Mouse (Mus musculus): ENCODE measurements around the gene Prkar1a. TPM values are rescaled to one million over a fixed set of nuclear protein-coding genes. Genes with fewer than 3 reads are reported as not detected.
"Not testable (repeated sequence)": the region's sequence is repeated elsewhere in the genome, so short reads cannot be mapped to it uniquely, and the experiment has no call there.

Gene Prkar1a
- total and polyA plus RNA-seq, 2 experiments from 2014 or later, result 294 to 468 TPM

GRCm38 (mm10) chr11:109612871-109613529, 36.2 kb upstream of the Prkar1a start:
- no peaks in the 10 kb centered on the region for H3K36me3 ChIP-seq (ENCODE audit: insufficient read depth)
- no peak overlapping the region for H3K4me3 ChIP-seq (ENCODE audit: low read depth, low read length)
- no peaks in the 10 kb centered on the region for H3K27me3 ChIP-seq (ENCODE audit: insufficient read depth, low read length)
- H3K9me3 ChIP-seq (ENCODE audit: low read length), result no peaks in the 10 kb centered on the region
- DNase-seq (no peak), ATAC-seq (no peak)
- TF ChIP-seq CTCF (IDR thresholded peaks at IDR 0.05; ENCODE audit: low read depth), result no peak
- WGBS, result 51% methylated on average over 7 of the region's 7 CpGs
- peaks cover 12% of the 10 kb centered on the region; the same call in 1 of the 2 replicates for H3K4me1 ChIP-seq (ENCODE audit: insufficient read depth)
- no peak overlapping the region for H3K9ac ChIP-seq
- H3K4me2 ChIP-seq (ENCODE audit: low read depth), result no peak overlapping the region
- H3K27ac ChIP-seq (ENCODE audit: low read depth, low read length), result no peak overlapping the region

- Histone ChIP-seq H3K9ac (no peak overlapping the region), H3K27me3 (ENCODE audit: insufficient read depth, low read length) (no peaks in the 10 kb centered on the region), H3K4me1 (ENCODE audit: insufficient read depth) (peaks cover 8% of the 10 kb centered on the region; the same call in 1 of the 2 replicates), H3K27ac (ENCODE audit: low read depth, low read length) (no peak overlapping the region), H3K36me3 (ENCODE audit: insufficient read depth) (no peaks in the 10 kb centered on the region), H3K4me2 (ENCODE audit: low read depth) (no peak overlapping the region), H3K4me3 (ENCODE audit: low read depth, low read length) (no peak overlapping the region), H3K9me3 (ENCODE audit: low read length) (no peaks in the 10 kb centered on the region)
- DNase-seq (no peak), ATAC-seq (no peak)
- WGBS, result 49% methylated on average over 9 of the region's 9 CpGs
- no peak for TF ChIP-seq CTCF (IDR thresholded peaks at IDR 0.05; ENCODE audit: low read depth)
Measured at GRCm38 (mm10) chr11:109615286-109615685, 33.9 kb upstream of the Prkar1a start.

- Histone ChIP-seq H3K4me1 (ENCODE audit: insufficient read depth) (0 out of 2 replicates have a peak, but pooled peaks cover 4% of the 10 kb centered on the region), H3K4me2 (ENCODE audit: low read depth) (no peak overlapping the region), H3K36me3 (ENCODE audit: insufficient read depth) (no peaks in the 10 kb centered on the region), H3K27me3 (ENCODE audit: insufficient read depth, low read length) (no peaks in the 10 kb centered on the region), H3K9me3 (ENCODE audit: low read length) (no peaks in the 10 kb centered on the region), H3K9ac (no peak overlapping the region), H3K4me3 (ENCODE audit: low read depth, low read length) (no peak overlapping the region), H3K27ac (ENCODE audit: low read depth, low read length) (0 out of 2 replicates have a peak overlapping the region, but pooled peaks have one; percentile 40)
- DNase-seq (no peak), ATAC-seq (no peak)
- WGBS, result 29% methylated on average over 4 of the region's 4 CpGs
- no peak for TF ChIP-seq CTCF (IDR thresholded peaks at IDR 0.05; ENCODE audit: low read depth)
Measured at GRCm38 (mm10) chr11:109616352-109616751, 32.9 kb upstream of the Prkar1a start.

- no peaks in the 10 kb centered on the region for H3K36me3 ChIP-seq (ENCODE audit: insufficient read depth)
- ATAC-seq, result no peak
- 0 out of 2 replicates have a peak overlapping the region, but pooled peaks have one; percentile 40 for H3K27ac ChIP-seq (ENCODE audit: low read depth, low read length)
- TF ChIP-seq CTCF (IDR thresholded peaks at IDR 0.05; ENCODE audit: low read depth), result no peak
- H3K9me3 ChIP-seq (ENCODE audit: low read length), result no peaks in the 10 kb centered on the region
- DNase-seq, result no peak
- H3K4me2 ChIP-seq (ENCODE audit: low read depth), result no peak overlapping the region
- no peaks in the 10 kb centered on the region for H3K27me3 ChIP-seq (ENCODE audit: insufficient read depth, low read length)
- 38% methylated on average over 4 of the region's 4 CpGs for WGBS
- H3K4me3 ChIP-seq (ENCODE audit: low read depth, low read length), result no peak overlapping the region
- H3K4me1 ChIP-seq (ENCODE audit: insufficient read depth), result 0 out of 2 replicates have a peak, but pooled peaks cover 4% of the 10 kb centered on the region
- no peak overlapping the region; the same call in 1 of the 2 replicates for H3K9ac ChIP-seq
Measured at GRCm38 (mm10) chr11:109616766-109617165, 32.4 kb upstream of the Prkar1a start.

GRCm38 (mm10) chr11:109619055-109619454, 30.1 kb upstream of the Prkar1a start:
- not testable (repeated sequence) for H3K27me3 ChIP-seq (ENCODE audit: insufficient read depth, low read length); DNase-seq; H3K4me2 ChIP-seq (ENCODE audit: low read depth); H3K4me1 ChIP-seq (ENCODE audit: insufficient read depth); H3K9me3 ChIP-seq (ENCODE audit: low read length); H3K4me3 ChIP-seq (ENCODE audit: low read depth, low read length); H3K36me3 ChIP-seq (ENCODE audit: insufficient read depth); ATAC-seq; H3K27ac ChIP-seq (ENCODE audit: low read depth, low read length); H3K9ac ChIP-seq
- peak; percentile 53 for TF ChIP-seq CTCF (IDR thresholded peaks at IDR 0.05; ENCODE audit: low read depth)
- 39% methylated on average over 8 of the region's 8 CpGs for WGBS

- H3K9ac ChIP-seq, result no peak overlapping the region
- no peak for ATAC-seq
Measured at GRCm38 (mm10) chr11:109620356-109620755, 28.8 kb upstream of the Prkar1a start.

GRCm38 (mm10) chr11:109621183-109621582, 28.0 kb upstream of the Prkar1a start:
- no peaks in the 10 kb centered on the region for H3K4me1 ChIP-seq (ENCODE audit: insufficient read depth)
- no peaks in the 10 kb centered on the region for H3K36me3 ChIP-seq (ENCODE audit: insufficient read depth)
- H3K27me3 ChIP-seq (ENCODE audit: insufficient read depth, low read length), result no peaks in the 10 kb centered on the region
- H3K9me3 ChIP-seq (ENCODE audit: low read length), result no peaks in the 10 kb centered on the region
- WGBS, result 17% methylated on average over 2 of the region's 2 CpGs
- no peak overlapping the region for H3K4me2 ChIP-seq (ENCODE audit: low read depth)
- H3K9ac ChIP-seq, result no peak overlapping the region
- ATAC-seq (no peak; the same call in 1 of the 2 replicates), DNase-seq (peak; percentile 83)
- peak; percentile 85 for TF ChIP-seq CTCF (IDR thresholded peaks at IDR 0.05; ENCODE audit: low read depth)
- no peak overlapping the region for H3K4me3 ChIP-seq (ENCODE audit: low read depth, low read length)
- no peak overlapping the region for H3K27ac ChIP-seq (ENCODE audit: low read depth, low read length)

More at GRCm38 (mm10) chr11:109620356-109620755, 28.8 kb upstream of the Prkar1a start:
- no peak overlapping the region for H3K4me3 ChIP-seq (ENCODE audit: low read depth, low read length)
- H3K27me3 ChIP-seq (ENCODE audit: insufficient read depth, low read length), result no peaks in the 10 kb centered on the region
- DNase-seq, result no peak
- no peak overlapping the region for H3K4me2 ChIP-seq (ENCODE audit: low read depth)
- no peaks in the 10 kb centered on the region for H3K4me1 ChIP-seq (ENCODE audit: insufficient read depth)
- WGBS, result 86% methylated on average over 6 of the region's 6 CpGs
- H3K36me3 ChIP-seq (ENCODE audit: insufficient read depth), result no peaks in the 10 kb centered on the region
- H3K27ac ChIP-seq (ENCODE audit: low read depth, low read length), result no peak overlapping the region
- TF ChIP-seq CTCF (IDR thresholded peaks at IDR 0.05; ENCODE audit: low read depth), result no peak
- no peaks in the 10 kb centered on the region for H3K9me3 ChIP-seq (ENCODE audit: low read length)
